28 mouse cellular contexts compared by ENCODE assay signal in the genomic region with DNA sequence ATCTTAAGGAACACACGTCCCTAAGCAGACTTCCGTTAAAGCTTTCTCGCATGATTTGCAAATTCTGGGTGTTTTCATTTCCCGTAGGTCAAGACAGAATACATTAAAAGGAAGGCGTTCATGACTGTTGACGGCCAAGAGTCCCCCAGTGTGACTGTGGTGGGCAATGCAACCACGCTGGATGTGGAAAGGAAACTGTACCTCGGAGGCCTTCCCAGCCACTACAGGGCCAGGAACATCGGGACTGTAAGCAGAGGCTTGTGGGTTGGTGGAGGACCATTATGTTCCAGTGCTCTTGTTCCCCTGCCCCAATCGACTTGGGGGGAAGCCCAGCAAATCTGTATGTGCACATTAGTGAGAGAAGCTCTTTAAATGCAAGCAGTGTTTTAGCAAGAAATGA.
"Had no signal": no experiment of that assay in that cellular context is flagged by ENCODE, and none has a peak within 500 bp of the region (broad histone marks: within the 10 kb centered on the region; RNA-seq: fewer than 3 reads in every experiment).

No protein-coding gene starts in this region.

- H3K27ac ChIP-seq: limb, embryonic 10.5 days; limb, embryonic 12.5 days; limb, embryonic 13.5 days; limb, embryonic 15.5 days; liver, embryonic 12.5 days; liver, embryonic 13.5 days; liver, embryonic 14.5 days; liver, embryonic 15.5 days; lung, embryonic 15.5 days; macrophage; midbrain, embryonic 10.5 days; midbrain, embryonic 12.5 days; midbrain, embryonic 13.5 days; midbrain, embryonic 15.5 days; neural tube, embryonic 12.5 days had no signal

- H3K4me3 ChIP-seq: limb, embryonic 10.5 days; limb, embryonic 12.5 days; limb, embryonic 13.5 days; limb, embryonic 15.5 days; liver, embryonic 12.5 days; liver, embryonic 13.5 days; liver, embryonic 15.5 days; lung, embryonic 15.5 days; megakaryocyte, embryonic 14.5 days; midbrain, embryonic 10.5 days; midbrain, embryonic 12.5 days; midbrain, embryonic 13.5 days; midbrain, embryonic 15.5 days; myocyte; neural tube, embryonic 12.5 days had no signal

- H3K27me3 ChIP-seq: limb, embryonic 12.5 days; limb, embryonic 13.5 days; limb, embryonic 15.5 days; liver, embryonic 12.5 days; liver, embryonic 13.5 days; liver, embryonic 15.5 days; lung, embryonic 15.5 days; megakaryocyte, embryonic 14.5 days; midbrain, embryonic 12.5 days; midbrain, embryonic 13.5 days; midbrain, embryonic 15.5 days; neural tube, embryonic 12.5 days had no signal

- H3K36me3 ChIP-seq: limb, embryonic 12.5 days; limb, embryonic 15.5 days; liver, embryonic 12.5 days; liver, embryonic 13.5 days; liver, embryonic 15.5 days; lung, embryonic 15.5 days; midbrain, embryonic 15.5 days had no signal

- H3K4me1 ChIP-seq: limb, embryonic 10.5 days; limb, embryonic 12.5 days; limb, embryonic 13.5 days; limb, embryonic 15.5 days; liver, embryonic 12.5 days; liver, embryonic 13.5 days; liver, embryonic 15.5 days; lung, embryonic 15.5 days; megakaryocyte, embryonic 14.5 days; midbrain, embryonic 10.5 days; midbrain, embryonic 12.5 days; midbrain, embryonic 15.5 days; neural tube, embryonic 12.5 days had no signal

- H3K9me3 ChIP-seq: limb, embryonic 10.5 days; limb, embryonic 12.5 days; limb, embryonic 13.5 days; limb, embryonic 15.5 days; lung, embryonic 15.5 days; midbrain, embryonic 10.5 days; midbrain, embryonic 12.5 days; midbrain, embryonic 13.5 days; midbrain, embryonic 15.5 days; neural tube, embryonic 12.5 days had no signal

- H3K9ac ChIP-seq: limb, embryonic 12.5 days; limb, embryonic 13.5 days; limb, embryonic 15.5 days; liver, embryonic 12.5 days; liver, embryonic 13.5 days; liver, embryonic 14.5 days; liver, embryonic 15.5 days; liver, postnatal 0 days; lung, embryonic 14.5 days; lung, embryonic 15.5 days; midbrain, embryonic 12.5 days; midbrain, embryonic 13.5 days; midbrain, embryonic 15.5 days; neural tube, embryonic 12.5 days had no signal

- DNase-seq: left cerebral cortex, postnatal 4 days; liver; liver, embryonic 13.5 days; liver, postnatal 0 days; lung, adult 18-20 months; lung, adult 2 months; lung, embryonic 14.5 days; lung, postnatal 10 days; lung, postnatal 14 days; lung, postnatal 36 days; lung, postnatal 4 days; midbrain, embryonic 14.5 days had no signal
